Mouse (Mus musculus) neural tube, embryonic 10.5 days (tissue): ENCODE measurements around the gene S1pr1.

Experiments
- DNase-seq: peaks from one replicate; pipeline ENCODE4 v3.0.0-alpha.2; 2017; ENCODE audit warnings: low spot score; ENCODE audit errors: extremely low spot score

Gene S1pr1

DNA sequence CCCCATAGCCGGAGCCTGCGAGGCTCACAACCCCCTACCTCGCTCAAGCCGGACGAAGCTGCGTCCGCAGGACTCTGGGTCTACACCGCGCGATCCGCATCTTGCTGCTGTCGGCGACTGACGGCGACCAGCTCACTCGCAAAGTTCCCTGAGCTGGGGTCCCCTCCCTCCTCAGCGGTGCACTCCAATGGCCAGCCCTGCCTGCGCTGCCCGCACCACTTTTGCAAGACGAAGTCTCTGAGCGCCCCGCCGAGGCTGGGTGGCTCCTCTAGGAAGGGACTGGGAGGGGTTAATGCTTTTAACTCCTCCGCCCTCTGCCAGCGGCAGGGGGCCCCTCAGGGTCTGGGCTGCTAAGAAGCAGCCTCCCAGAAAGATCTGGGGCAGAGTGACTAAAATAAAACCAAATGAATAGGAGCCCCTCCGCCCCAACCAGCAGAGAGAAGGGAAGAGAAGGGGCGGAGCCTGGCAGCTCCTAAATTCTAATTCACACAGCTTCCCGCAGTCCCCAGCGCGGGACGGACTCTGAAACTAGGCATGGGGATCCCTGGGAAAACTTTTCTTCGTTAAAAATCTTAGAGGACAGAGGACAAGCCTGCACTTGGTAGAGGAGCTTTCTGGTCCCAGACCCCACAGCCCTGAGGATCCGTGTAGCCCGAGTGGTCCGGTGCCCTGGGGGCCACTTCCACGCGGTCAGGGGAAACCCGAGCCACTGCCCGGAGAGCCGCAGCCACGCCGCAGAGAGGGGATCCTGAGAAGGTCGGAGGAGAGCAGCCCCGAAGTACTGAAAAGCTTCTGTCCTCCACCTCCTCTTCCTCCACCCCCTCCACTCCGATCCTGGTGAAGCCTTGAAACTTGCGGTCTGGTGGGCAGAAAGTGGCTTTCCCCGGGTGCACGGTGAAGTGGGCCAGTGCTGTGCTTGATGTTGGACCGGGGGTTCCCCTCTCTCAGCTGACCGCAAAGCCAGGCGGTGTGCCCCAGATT, at the start of gene S1pr1:
S1pr1 (minus strand) TSS at position 402 of the 981 bp plus-strand sequence.
- peak; percentile 86 for DNase-seq

DNA sequence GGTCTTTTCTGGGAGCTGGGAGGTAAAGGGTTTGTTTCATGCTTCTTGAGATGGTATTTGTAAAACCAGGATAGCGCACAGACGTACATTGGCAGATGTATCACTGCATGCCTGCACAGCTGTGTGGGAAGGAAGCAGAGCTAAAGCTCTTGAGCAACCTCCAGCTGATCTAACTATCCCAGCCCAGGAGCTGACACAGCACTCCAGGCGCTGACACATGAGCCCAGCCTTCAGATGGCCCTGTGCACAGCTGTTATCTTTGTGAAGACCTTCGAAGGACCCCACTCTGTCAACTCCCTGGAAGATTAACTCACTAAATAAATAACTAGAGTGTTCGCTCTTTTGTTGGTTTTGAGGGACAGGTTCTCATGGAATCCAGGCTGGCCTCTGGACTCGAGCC, 48.4 kb upstream of the S1pr1 start:
- DNase-seq = no peak

DNA sequence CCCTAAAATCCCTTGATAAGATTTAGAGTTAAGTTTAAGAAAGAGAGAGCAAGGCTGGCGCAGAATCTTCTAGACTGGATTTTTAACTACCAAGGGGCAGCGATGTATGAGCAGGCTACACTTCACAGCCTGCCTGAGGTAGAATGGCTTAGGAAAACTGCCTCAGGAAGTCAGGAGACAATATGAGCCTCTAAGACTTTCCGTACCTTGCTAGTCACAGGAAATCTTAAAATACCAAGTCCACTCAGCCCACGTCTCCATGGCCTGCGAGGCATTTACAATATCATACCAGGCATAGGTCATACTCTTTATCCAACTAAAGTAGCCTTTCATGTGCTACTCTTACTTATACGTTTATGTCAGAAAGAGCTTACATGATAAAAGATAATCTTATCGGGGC, 48.0 kb upstream of the S1pr1 start:
- no peak for DNase-seq

DNA sequence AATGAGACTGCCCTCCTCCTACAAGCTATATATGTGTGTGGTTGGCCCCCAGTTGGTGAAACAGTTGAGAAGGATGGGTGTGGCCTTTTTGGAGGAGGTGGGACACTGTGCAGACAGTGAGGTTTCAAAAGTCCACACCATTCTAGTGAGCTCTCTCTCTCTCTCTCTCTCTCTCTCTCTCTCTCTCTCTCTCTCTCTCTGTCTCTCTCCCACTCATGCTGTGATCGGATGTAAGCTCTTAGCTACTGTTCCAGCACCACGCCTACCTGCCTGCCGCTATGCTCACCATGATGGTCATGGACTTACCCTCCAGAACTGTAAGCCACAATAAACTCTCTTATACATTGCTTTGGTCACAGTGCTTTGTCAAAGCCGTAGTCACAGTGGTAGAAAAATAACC, 44.8 kb upstream of the S1pr1 start:
- DNase-seq = no peak

DNA sequence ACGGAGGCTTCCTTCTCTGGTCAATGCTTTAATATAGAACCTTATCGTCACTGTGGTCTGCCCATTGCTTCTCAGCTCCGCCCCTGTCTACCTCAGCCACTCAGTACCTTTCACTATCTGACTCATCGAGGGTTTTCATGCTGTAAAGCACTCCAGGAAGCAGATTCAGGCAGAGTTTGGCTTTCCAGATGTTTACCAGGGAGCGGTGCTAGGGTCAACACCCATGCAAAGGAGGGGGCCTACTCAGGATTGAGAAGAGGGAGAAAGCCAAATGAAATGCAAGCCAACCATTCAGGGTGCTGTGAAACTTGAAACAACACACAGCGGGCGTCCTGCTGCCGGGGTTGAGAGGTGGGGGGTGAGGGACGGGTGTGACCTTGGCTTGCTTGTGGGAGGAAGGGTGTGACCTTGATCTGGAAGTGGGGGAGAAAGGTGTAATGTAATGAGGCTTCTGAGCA, 43.6 kb upstream of the S1pr1 start:
- no peak for DNase-seq

DNA sequence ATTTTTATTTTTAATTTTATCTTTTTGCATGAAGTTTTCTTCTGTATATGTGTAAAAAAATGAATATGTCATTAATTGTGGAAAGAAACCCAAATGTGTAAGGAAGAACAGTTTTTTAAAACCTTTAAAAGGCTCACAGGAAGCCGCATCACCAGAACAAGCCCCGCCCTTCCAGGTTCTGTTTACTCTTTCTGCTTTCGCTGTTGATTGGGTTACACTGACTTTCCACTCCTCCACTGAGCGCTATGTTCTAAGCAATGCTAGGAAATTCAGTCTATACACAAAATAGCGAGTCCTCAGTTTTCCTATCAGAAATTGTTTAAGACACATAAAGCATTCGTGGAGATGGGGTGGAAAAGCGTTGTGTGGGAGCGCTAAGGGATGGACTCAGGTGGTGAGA, 39.6 kb upstream of the S1pr1 start:
- no peak for DNase-seq

DNA sequence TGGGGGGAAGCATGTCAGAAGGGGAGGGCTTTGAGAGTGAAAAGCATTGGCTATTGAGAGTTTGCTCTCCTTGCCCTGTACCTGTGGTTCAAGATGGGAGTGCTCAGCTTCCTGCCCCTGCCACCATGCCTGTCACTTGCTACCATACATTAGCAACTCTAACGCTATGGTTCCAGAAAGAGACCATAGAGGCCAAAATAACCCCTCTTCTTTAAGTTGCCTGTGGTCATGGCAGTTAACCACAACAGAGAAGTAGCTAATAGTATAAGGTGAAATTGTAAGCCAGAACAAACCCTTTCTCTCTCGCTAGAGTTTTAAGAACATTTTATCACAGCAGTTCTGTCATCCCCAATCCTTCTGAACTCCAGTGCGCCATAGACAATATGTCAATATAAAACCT, 35.5 kb upstream of the S1pr1 start:
- no peak for DNase-seq

DNA sequence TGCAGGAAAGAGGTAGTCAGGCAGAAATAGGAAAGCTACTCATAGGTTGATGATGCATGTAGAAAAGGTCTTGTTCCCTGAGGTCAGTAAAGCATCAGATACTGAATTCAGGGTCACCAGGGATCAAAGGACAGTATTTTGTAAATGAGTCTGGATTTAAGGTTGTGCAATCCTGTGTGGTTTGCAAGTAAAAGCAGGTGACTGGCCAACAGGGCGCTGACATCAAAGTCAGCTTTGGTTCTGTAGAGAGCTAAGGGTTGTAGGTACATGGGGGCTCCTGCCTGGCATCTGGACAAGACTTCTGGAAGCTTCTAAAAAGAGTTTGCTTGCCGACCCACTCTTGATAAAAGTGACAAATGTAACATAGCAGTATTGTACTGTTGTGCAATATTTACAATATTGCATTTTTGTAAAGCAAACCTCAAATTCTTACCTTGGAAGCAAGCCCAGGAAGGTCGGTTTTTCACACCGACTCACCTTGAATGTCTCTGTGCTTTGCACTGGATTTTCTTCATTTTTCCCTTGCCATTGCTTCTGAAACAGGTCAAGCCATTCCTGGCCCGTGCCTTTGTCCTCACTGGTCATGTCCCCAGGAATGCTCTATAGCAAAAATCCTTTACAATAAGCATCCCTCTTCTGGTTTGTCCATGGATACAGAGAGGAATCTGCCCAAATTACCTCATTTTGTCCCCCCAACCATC, 33.6 kb upstream of the S1pr1 start:
- no peak for DNase-seq

DNA sequence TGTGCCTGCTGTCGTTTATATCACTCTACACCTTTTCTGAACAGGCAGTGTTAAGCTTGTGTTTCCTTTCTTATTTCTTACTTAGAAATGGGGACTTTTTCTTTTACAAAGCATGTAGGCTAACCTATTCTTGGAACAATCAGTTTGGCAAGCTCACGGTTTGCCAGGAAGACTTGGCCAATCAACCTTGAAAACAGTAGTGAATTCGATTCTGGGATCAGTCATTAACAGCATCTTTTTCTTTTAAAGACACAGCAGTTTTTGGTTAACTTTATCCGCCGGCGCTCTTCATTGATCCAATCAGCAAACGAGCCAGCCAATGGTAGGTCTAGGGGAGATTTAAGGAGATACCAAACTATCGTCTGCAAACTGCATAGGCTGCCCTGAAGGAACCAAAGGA, 31.6 kb upstream of the S1pr1 start:
- no peak for DNase-seq

DNA sequence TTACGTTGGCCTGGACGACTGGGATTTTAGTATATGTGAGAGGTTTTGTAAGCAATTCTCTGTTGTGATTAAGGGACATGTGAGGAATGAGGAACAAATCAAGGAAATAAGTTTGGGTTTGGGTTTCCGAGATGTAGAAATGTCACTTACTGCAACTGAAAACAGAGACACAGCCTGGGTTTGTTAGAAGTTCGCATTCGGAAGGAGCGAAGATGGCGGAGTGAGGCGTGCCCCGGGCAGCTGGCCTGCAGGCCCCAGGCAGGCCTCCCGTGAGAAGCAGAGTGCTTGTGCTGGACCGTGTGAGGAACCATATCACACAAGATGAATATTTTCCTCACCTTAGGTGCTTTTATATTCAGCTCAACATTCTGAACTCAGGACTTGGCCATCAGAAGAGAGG, 30.2 kb upstream of the S1pr1 start:
- no peak for DNase-seq

DNA sequence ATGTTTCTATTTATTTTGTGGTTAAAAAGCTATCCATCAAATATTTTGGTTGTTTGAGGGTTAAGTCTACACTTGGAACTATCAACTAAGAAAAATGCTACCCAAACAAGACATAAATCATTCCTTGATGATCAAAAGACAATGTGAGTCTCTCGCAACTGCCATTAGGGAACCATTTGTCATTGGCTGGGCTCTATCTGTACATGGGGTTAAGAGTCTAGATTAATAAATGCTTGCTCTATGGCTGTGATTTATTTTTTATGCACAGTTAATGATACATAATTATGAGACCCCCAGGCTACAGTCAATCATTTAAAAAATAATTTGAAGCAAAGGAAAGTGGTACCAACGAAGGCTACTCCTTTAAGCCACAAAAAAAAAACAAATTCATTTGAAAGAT, 23.7 kb upstream of the S1pr1 start:
- DNase-seq = no peak

DNA sequence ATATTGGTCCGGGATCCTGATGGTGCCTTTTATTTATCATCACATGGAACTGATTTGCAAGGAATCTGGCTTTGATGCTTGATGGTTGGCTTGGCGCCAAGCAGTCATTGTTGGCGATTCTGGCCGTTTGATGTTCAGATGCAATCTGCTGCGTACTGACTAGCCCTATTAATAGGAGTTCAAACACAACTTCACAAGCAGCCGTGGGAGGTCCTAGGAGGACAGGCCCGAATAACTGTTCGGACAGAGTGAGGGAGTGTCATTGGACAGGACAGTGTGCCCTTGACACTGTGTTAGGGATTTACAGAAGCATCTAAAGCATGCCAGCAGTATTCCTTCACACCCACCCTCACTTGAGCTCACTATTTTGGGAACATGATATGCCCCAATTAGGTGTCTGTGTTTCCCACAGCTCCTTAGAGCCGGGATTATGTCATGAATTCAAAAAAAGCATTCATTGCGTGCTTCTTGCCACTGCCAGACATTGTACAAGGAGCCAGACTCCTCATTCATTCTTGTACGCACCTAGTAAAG, 23.0 kb upstream of the S1pr1 start:
- DNase-seq = no peak

DNA sequence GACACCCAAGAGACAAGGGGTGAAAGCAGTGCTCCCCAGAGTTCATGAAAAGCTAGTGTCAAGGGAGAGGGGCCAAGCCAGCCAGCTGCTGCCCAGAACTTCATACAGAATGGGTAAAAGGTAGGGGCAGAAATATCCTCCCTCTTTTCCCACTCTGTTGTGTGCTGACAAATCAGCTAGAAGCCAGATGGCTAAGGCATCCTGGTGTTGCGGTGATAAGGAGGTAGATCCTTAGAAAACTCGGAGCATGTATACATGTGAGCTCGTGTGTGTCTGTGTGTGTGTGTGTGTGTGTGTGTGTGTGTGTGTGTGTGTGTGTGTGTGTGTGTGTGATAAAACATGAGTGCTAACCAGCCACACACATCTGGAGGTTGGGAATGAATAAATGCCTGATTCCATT, 20.7 kb upstream of the S1pr1 start:
- DNase-seq = no peak

DNA sequence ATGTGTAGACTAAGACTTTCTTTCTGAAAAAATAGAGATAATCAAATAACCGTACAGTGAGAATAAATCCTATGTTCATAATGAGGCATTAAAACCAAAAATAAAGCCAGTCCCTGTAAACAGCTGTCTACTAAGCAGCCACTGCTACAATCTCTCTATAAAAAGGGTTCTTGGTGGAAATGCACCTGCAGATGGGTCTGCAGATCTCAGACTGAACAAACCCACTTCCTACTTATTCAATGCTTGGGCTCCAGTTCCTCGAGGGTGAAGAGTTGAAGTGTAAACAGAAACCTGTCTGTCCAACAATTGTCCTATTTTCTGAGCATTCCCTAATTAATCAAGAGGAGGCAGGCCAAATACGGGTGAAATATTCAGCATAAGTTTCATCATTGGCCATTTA, 20.0 kb upstream of the S1pr1 start:
- no peak for DNase-seq

DNA sequence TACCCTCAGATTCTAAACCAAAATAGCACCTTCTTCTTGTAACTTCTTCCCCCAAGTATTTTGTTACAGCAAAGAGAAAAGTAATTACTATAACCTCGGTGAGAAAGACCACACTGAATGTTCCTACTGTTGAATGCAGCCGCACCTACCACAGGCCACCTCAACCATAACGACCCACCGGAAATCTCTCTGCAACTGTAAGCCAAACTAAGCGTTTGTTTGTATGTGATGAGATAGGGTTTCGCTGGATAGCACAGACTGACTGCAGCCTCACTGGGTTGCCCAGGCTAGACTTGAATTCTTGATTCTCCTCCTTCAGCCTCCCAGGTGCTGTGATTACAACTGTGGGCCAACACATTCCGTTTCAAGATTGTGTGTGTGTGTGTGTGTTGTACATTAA, 15.5 kb upstream of the S1pr1 start:
- DNase-seq = no peak

DNA sequence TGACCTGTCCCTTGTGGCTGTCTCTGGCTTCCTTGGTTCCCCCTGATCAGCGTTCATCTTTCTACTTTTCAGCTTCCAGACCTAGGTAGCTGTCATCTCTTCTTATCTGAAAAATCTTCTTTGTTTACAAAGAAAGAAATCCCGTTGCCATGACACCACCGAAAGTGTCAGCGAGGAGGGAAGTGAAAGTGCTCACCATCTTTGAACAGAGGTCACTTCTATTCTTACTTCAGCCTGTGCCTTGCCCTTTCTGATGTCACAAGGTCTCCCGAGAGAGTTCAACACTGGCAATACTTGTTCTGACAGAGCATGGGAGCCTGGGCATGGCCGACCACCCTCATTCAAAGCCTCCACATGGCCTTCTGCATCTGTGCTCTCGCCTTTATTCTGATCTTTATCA, 14.3 kb upstream of the S1pr1 start:
- no peak for DNase-seq

DNA sequence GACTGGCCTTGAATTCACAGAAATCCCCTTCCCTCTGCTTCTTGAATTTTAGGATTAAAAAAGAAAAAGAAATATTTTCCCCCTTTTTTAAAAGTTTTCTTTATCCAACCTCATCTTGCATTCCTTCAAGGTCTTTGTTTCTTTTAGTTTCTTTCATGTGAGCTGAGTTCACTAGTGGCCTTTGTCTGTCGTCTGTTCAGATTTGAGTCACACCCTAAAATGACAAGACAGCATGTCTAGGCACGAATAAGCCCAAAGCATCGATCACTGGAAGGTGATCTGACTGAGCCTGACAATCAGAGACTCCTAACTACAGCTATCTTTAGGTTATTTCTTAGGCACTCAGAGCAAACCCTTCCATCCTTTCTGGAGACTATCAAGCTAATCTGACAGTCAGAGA, 13.3 kb upstream of the S1pr1 start:
- DNase-seq = no peak

DNA sequence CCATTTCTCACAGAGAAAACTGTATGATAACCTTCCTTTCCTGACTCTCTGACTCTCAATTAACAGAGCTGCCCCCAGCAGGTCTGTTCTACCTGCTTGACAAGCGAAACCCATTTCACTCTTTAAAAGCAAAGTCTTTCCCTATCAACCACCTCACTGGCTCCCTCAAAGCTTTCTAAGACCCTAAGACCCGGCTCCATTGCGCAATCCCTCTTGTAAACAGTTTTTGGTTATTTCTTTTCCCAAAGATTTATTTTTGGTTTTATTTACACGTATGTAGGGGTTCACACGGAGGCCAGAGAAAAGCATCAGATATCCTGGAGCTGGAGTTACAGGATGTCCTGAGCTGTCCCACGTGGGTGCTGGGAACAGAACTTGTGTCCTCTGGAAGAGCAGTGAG, 4.0 kb upstream of the S1pr1 start:
- no peak for DNase-seq

DNA sequence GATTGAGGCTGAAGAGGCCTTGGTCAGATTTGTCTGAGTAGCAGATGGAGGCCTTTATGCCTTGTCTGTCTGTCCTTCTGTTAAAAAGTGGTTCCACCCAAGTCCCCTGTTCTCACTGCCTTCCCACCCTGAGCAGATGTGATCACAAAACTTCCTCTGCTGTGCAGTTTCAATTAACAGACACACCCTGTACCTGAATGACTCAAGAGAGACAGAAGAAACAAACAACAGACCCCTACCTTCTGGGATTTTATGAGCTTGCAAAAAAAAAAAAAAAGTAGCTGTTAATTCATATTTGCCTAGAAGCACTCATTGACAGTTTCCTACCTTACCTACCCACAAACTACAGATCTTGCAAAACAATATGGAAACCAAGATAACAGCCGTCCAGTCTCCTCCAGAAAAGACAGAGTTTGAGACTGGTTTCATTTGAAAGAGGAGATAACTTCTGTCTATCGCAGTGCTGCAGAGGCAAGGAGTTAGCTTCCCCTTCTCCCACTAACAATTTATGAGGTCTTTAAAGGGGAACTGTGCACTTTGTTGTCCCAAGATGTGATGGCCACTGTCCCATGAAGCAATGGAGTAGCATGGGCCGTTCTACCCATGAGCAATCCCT, 1.1 kb upstream of the S1pr1 start:
- no peak for DNase-seq

DNA sequence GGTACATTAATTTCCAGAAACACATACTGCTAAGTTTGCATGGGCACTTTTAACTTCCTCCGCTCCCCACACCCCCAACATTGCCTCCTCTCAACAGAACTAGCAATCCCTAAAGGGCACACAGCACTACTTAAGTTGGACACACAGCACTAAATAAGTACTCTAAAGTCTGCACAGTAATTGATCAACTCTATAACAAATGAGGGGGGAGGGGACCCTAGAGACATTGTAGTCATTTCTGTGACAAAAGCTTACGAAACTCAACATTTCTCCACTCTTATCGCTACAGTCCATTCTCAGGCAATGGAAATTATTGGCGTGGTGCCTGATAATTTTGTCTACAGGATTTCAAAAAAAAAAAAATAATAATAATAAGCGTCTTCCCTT, 830 bp downstream of the S1pr1 start:
- no peak for DNase-seq

DNA sequence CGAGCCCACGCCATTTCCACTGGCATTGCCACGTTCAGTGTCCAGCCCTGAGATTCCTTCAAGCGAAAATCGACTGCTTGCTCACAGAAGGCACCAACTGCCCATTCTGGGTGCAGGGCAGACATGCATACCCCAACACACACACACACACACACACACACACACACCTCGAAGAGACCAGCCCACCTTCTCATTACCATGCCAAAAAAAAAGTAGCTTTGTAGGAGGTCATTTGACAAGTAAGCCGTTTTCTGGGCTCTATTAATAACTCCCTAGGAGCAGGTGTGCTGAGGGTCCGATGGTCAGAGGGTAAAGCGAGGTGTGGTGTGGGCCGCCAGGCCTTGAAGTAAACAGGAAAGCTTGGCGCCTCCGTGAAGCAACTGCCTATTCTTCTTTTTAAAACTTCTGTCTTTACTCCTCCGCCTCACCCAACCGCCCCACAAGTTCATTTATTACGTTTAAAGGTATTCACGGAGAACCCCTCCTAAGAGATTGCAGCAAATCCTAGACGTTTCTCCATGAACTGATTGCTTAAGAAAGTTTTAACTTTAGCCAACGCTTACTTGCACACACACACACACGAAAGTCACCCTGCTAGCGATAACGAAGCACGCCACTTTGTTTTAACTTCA, 1.3 kb downstream of the S1pr1 start:
- peak; percentile 31 for DNase-seq

DNA sequence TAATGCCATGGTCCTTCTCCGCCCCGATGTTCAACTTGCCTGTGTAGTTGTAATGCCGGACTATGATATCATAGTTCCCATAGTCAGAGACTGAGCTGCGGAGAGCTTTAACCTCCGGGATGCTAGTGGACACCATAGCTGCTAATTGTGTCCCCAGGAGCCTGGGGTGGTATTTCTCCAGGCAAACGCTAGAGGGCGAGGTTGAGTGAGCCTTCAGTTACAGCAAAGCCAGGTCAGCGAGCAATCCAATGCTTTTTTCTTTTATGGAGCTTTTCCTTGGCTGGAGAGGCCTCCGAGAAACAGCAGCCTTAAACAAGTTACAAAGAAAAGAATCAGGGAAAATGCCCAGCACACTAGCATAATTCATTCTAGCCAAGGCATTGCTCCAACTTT, 2.1 kb downstream of the S1pr1 start:
- DNase-seq = peak; percentile 74
